ENCODE assay signal across 8 mouse cellular contexts in the genomic region with DNA sequence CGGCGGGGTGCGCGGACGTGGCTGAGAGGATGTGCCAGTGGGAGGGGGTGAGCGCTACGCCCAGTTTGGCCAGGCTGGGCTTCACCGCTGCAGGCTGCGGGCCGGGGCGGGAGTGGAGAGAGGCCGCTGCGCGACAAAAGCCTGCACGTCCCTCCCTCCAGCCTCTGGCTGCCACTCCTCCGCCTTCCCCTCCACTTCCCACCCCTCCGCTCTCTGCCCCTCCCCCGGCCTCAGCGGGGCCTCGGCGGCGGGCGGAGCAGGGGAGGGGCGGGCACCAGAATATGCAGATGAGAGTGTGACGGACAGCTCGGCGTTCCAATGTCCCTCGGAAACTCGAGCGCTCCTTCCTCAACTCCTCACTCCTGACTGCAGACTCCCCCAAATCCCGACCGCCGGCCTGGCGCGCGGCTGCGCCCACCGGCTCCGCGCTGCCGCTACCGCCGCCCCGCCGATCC. TPM values are rescaled to one million over a fixed set of nuclear protein-coding genes. Genes with fewer than 3 reads are reported as not detected.
DNase-seq lines count a peak whose midpoint lies in the region; ATAC-seq and TF ChIP-seq lines count a peak whose summit lies in the region.

Gene Irx2 (plus strand): TSS at position 359 of the 455 bp plus-strand sequence.

- ATAC-seq in megakaryocyte, adult 5-6 weeks (ENCODE audit: poor library complexity, severe bottlenecking): no peak

- peaks cover 97% of the 10 kb centered on the region for H3K27me3 ChIP-seq in megakaryocyte, embryonic 14.5 days (replicated peaks)

- H3K9me3 ChIP-seq in megakaryocyte, embryonic 14.5 days: peaks cover 20% of the 10 kb centered on the region

- H3K4me3 ChIP-seq in megakaryocyte, embryonic 14.5 days (replicated peaks): peak within 1 kb of the TSS; percentile 86
- H3K4me3 ChIP-seq in lung, adult 2 months (replicated peaks; ENCODE audit: extremely low read depth, low read depth, low read length): peak within 1 kb of the TSS; percentile 66

- no peaks in the 10 kb centered on the region for H3K36me3 ChIP-seq in megakaryocyte, embryonic 14.5 days (replicated peaks; ENCODE audit: low read length)

- 1% methylated on average over 41 of the region's 45 CpGs for WGBS in lung, adult 2 months

- DNase-seq in embryo, embryonic 10 days (ENCODE audit: low spot score): peak; percentile 95
- DNase-seq in heart, adult 18-20 months: peak; percentile 76 to 90
- peak; percentile 87 for DNase-seq in kidney, adult 11 months
- peak; percentile 82 for DNase-seq in lung, adult 2 months
- DNase-seq in retina, postnatal 1 day: peak; percentile 91
- DNase-seq in MN1 (ENCODE audit: low spot score): no peak

- peak; percentile 65; the same call in 1 of the 2 replicates for TF ChIP-seq POLR2A in lung, adult 2 months (IDR thresholded peaks at IDR 0.05; ENCODE audit: borderline replicate concordance, extremely low read depth, low read depth, low read length)

- H3K4me1 ChIP-seq in megakaryocyte, embryonic 14.5 days: peaks cover 42% of the 10 kb centered on the region
- H3K4me1 ChIP-seq in lung, adult 2 months (ENCODE audit: control insufficient read depth, insufficient read depth, low read length): no peaks in the 10 kb centered on the region; the same call in 1 of the 2 replicates

- TF ChIP-seq CTCF in lung, adult 2 months (IDR thresholded peaks at IDR 0.05; ENCODE audit: insufficient read depth, low read length): no peak

RNA-seq across cellular contexts. Expression of gene Irx2, which starts in this region (rescaled TPM):
- not detected in 2 replicates for polyA plus RNA-seq in megakaryocyte, embryonic 14.5 days (2012; ENCODE audit: insufficient read depth, low replicate concordance)
- total RNA-seq in megakaryocyte, adult 5-6 weeks (2015): not detected in 2 replicates
- total RNA-seq in megakaryocyte, adult 5-6 weeks (2017): not detected in 2 replicates
- total RNA-seq in heart, adult 18-20 months (2021): 1 to 10 TPM; 3.7 to 5.7 TPM
- polyA plus RNA-seq in lung, adult 2 months (2012; rRNA removed): 62.3 and 147 TPM in 2 replicates

Comparison
In these comparisons a context has a peak if more than half of its experiments do, and no peak if none do; other contexts are left out.
1. RNA of gene Irx2 (total RNA-seq): 3.7 to 5.7 TPM in heart, adult 18-20 months; not detected in megakaryocyte, adult 5-6 weeks; every median in the first group is over 4 times any median in the second.
2. RNA of gene Irx2 (polyA plus RNA-seq): 62.3 to 147 TPM in lung, adult 2 months; not detected in megakaryocyte, embryonic 14.5 days; every median in the first group is over 10 times any median in the second.